In the genomic region with DNA sequence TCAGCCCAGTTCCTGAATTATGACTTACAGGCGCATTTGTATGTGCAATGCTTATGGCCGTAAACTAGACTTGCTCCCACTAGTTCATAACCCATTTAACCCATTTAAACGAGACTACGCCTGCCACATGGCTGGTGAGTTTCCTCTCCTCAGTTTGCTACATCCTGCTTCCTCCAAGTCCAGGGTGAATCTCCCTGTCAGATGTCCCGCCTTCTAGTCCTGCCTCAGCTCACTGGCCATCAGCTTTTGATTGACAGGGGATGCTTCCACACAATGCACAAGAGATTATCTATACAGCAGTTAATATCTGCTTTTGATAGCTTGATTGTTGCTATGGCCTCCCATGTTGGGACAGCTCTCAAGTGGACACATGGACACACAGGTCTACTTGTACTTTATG, we compare ENCODE assay signal across 24 mouse cellular contexts. TPM values are rescaled to one million over a fixed set of nuclear protein-coding genes. Genes with fewer than 3 reads are reported as not detected.
DNase-seq lines count a peak whose midpoint lies in the region; ATAC-seq and TF ChIP-seq lines count a peak whose summit lies in the region.
"Had no signal": no experiment of that assay in that cellular context is flagged by ENCODE, and none has a peak within 500 bp of the region (broad histone marks: within the 10 kb centered on the region; RNA-seq: fewer than 3 reads in every experiment).

No protein-coding gene starts in this region.

- peaks cover 65% of the 10 kb centered on the region for H3K36me3 ChIP-seq in intestine, postnatal 0 days (ENCODE audit: control insufficient read depth, insufficient read depth)
- H3K36me3 ChIP-seq in intestine, embryonic 16.5 days (ENCODE audit: control insufficient read depth, insufficient read depth, low read length) = peaks cover 43% of the 10 kb centered on the region
- H3K36me3 ChIP-seq in liver, embryonic 13.5 days = peaks cover 79% of the 10 kb centered on the region

- peak overlapping the region; percentile 28; the same call in 1 of the 2 replicates for H3K27ac ChIP-seq in intestine, postnatal 0 days (ENCODE audit: low read depth, low read length)
- no peak overlapping the region for H3K27ac ChIP-seq in intestine, embryonic 16.5 days (ENCODE audit: low read length)
- 0 out of 2 replicates have a peak overlapping the region, but pooled peaks have one; percentile 6 for H3K27ac ChIP-seq in liver, embryonic 13.5 days
- H3K27ac ChIP-seq: embryonic facial prominence, embryonic 15.5 days; forebrain, embryonic 12.5 days; hindbrain, postnatal 0 days; intestine, embryonic 15.5 days; kidney, embryonic 15.5 days; limb, embryonic 13.5 days; liver, embryonic 15.5 days; lung, embryonic 15.5 days; midbrain, embryonic 10.5 days; neural tube, embryonic 12.5 days had no signal

- H3K4me3 ChIP-seq in intestine, postnatal 0 days (ENCODE audit: low read depth, low read length) = no peak overlapping the region
- H3K4me3 ChIP-seq in intestine, embryonic 16.5 days (ENCODE audit: low read length) = no peak overlapping the region
- no peak overlapping the region for H3K4me3 ChIP-seq in liver, embryonic 13.5 days (replicated peaks)
- H3K4me3 ChIP-seq: embryonic facial prominence, embryonic 15.5 days; forebrain, embryonic 12.5 days; intestine, embryonic 15.5 days; kidney, embryonic 15.5 days; limb, embryonic 13.5 days; liver, embryonic 15.5 days; lung, embryonic 15.5 days; midbrain, embryonic 10.5 days; neural tube, embryonic 12.5 days had no signal

- H3K27me3 ChIP-seq in intestine, postnatal 0 days (replicated peaks; ENCODE audit: control insufficient read depth, insufficient read depth, low read length) = no peaks in the 10 kb centered on the region
- H3K27me3 ChIP-seq in intestine, embryonic 16.5 days (replicated peaks; ENCODE audit: control insufficient read depth, insufficient read depth, low read length) = no peaks in the 10 kb centered on the region
- no peaks in the 10 kb centered on the region for H3K27me3 ChIP-seq in liver, embryonic 13.5 days
- H3K27me3 ChIP-seq: embryonic facial prominence, embryonic 15.5 days; forebrain, embryonic 12.5 days; intestine, embryonic 15.5 days; kidney, embryonic 15.5 days; limb, embryonic 13.5 days; liver, embryonic 15.5 days; lung, embryonic 15.5 days; neural tube, embryonic 12.5 days had no signal

- peaks cover 4% of the 10 kb centered on the region; the same call in 1 of the 2 replicates for H3K4me1 ChIP-seq in intestine, postnatal 0 days (replicated peaks; ENCODE audit: control insufficient read depth, insufficient read depth, low read length)
- H3K4me1 ChIP-seq in intestine, embryonic 16.5 days (ENCODE audit: control insufficient read depth, insufficient read depth, low read length) = peaks cover 18% of the 10 kb centered on the region
- H3K4me1 ChIP-seq in liver, embryonic 13.5 days (replicated peaks) = peaks cover 48% of the 10 kb centered on the region

- H3K9ac ChIP-seq in intestine, postnatal 0 days (ENCODE audit: low read depth, low read length) = no peak overlapping the region
- no peak overlapping the region for H3K9ac ChIP-seq in intestine, embryonic 16.5 days (ENCODE audit: low read depth, low read length)
- no peak overlapping the region for H3K9ac ChIP-seq in liver, embryonic 13.5 days
- H3K9ac ChIP-seq: embryonic facial prominence, embryonic 15.5 days; forebrain, embryonic 12.5 days; forebrain, postnatal 0 days; intestine, embryonic 15.5 days; kidney, embryonic 15.5 days; limb, embryonic 13.5 days; liver, embryonic 15.5 days; lung, embryonic 15.5 days; neural tube, embryonic 12.5 days had no signal

- ATAC-seq in intestine, postnatal 0 days = no peak
- no peak for ATAC-seq in intestine, embryonic 16.5 days
- no peak for ATAC-seq in liver, embryonic 13.5 days (ENCODE audit: low read depth)
- ATAC-seq: activated CD4-positive, CD25-positive, alpha-beta regulatory T cell, adult 4 months; forebrain, postnatal 0 days; hindbrain, postnatal 0 days; intestine, embryonic 15.5 days; midbrain, embryonic 16.5 days had no signal

- TF ChIP-seq CTCF in intestine, postnatal 0 days (IDR thresholded peaks at IDR 0.05; ENCODE audit: low read depth) = no peak

- H3K9me3 ChIP-seq in intestine, postnatal 0 days (ENCODE audit: control insufficient read depth) = no peaks in the 10 kb centered on the region
- H3K9me3 ChIP-seq in intestine, embryonic 16.5 days (ENCODE audit: control insufficient read depth, low read length) = no peaks in the 10 kb centered on the region
- no peaks in the 10 kb centered on the region for H3K9me3 ChIP-seq in liver, embryonic 13.5 days (replicated peaks)
- H3K9me3 ChIP-seq: embryonic facial prominence, embryonic 15.5 days; forebrain, embryonic 12.5 days; intestine, embryonic 15.5 days; kidney, embryonic 15.5 days; limb, embryonic 13.5 days; liver, embryonic 15.5 days; lung, embryonic 15.5 days; midbrain, embryonic 10.5 days; neural tube, embryonic 12.5 days had no signal

- WGBS in intestine, postnatal 0 days = 57% methylated on average over 5 of the region's 5 CpGs
- WGBS in intestine, embryonic 16.5 days = 80% methylated on average over 5 of the region's 5 CpGs
- WGBS in liver, embryonic 13.5 days (ENCODE audit: insufficient replicate concordance) = 78% methylated on average over 5 of the region's 5 CpGs

- H3K4me2 ChIP-seq in intestine, postnatal 0 days (replicated peaks; ENCODE audit: low read depth) = no peak overlapping the region
- no peak overlapping the region for H3K4me2 ChIP-seq in intestine, embryonic 16.5 days (ENCODE audit: low read depth, low read length)
- no peak overlapping the region for H3K4me2 ChIP-seq in liver, embryonic 13.5 days
- H3K4me2 ChIP-seq: embryonic facial prominence, embryonic 15.5 days; forebrain, embryonic 12.5 days; intestine, embryonic 15.5 days; kidney, embryonic 15.5 days; limb, embryonic 13.5 days; liver, embryonic 15.5 days; lung, embryonic 15.5 days; neural tube, embryonic 12.5 days had no signal

- peak; percentile 19 for DNase-seq in cerebellum, adult 9-10 months
- no peak for DNase-seq in cerebellum, adult 11-12 months
- peak; percentile 55 for DNase-seq in 3T3-L1 (ENCODE audit: low read depth, low spot score)
- DNase-seq in liver, embryonic 13.5 days = no peak
- DNase-seq in right cerebral cortex, postnatal 14 days = no peak
- DNase-seq: adrenal gland, adult 2 months; adrenal gland, postnatal 36 days; forebrain, postnatal 0 days; heart, postnatal 14 days; kidney, postnatal 25 days had no signal

RNA-seq across cellular contexts. Expression of a gene that starts 3.3 kb away (rescaled TPM):
- 35.0 and 36.3 TPM in 2 replicates for polyA plus RNA-seq in intestine, postnatal 0 days (2015; fragmentation: Nextera tagmentation; extraction: Ambion mirVana)
- 71.4 and 79.5 TPM in 2 replicates for polyA plus RNA-seq in intestine, embryonic 16.5 days (2015; fragmentation: Nextera tagmentation; extraction: Ambion mirVana)
- polyA plus RNA-seq in liver, embryonic 13.5 days (2015; fragmentation: Nextera tagmentation; extraction: Ambion mirVana) = 50.2 and 59.4 TPM in 2 replicates

RNA-seq across cellular contexts. Expression of a gene that starts 3.3 kb away (rescaled TPM):
- polyA plus RNA-seq in intestine, postnatal 0 days (2015; fragmentation: Nextera tagmentation; extraction: Ambion mirVana) = 964 and 990 TPM in 2 replicates
- polyA plus RNA-seq in intestine, embryonic 16.5 days (2015; fragmentation: Nextera tagmentation; extraction: Ambion mirVana) = 868 and 882 TPM in 2 replicates
- 639 and 696 TPM in 2 replicates for polyA plus RNA-seq in liver, embryonic 13.5 days (2015; fragmentation: Nextera tagmentation; extraction: Ambion mirVana)

RNA-seq across cellular contexts. Expression of a gene that starts 6.7 kb away (rescaled TPM):
- 30.8 and 33.3 TPM in 2 replicates for polyA plus RNA-seq in intestine, postnatal 0 days (2015; fragmentation: Nextera tagmentation; extraction: Ambion mirVana)
- polyA plus RNA-seq in intestine, embryonic 16.5 days (2015; fragmentation: Nextera tagmentation; extraction: Ambion mirVana) = 27.6 and 29.9 TPM in 2 replicates
- 22.1 and 23.2 TPM in 2 replicates for polyA plus RNA-seq in liver, embryonic 13.5 days (2015; fragmentation: Nextera tagmentation; extraction: Ambion mirVana)

RNA-seq across cellular contexts. Expression of a gene that starts 7.9 kb away (rescaled TPM):
- 17.7 and 21.3 TPM in 2 replicates for polyA plus RNA-seq in intestine, postnatal 0 days (2015; fragmentation: Nextera tagmentation; extraction: Ambion mirVana)
- 29.1 and 36.4 TPM in 2 replicates for polyA plus RNA-seq in intestine, embryonic 16.5 days (2015; fragmentation: Nextera tagmentation; extraction: Ambion mirVana)
- 11.6 and 13.9 TPM in 2 replicates for polyA plus RNA-seq in liver, embryonic 13.5 days (2015; fragmentation: Nextera tagmentation; extraction: Ambion mirVana)

RNA-seq across cellular contexts. Expression of a gene that starts 13.9 kb away (rescaled TPM):
- polyA plus RNA-seq in intestine, postnatal 0 days (2015; fragmentation: Nextera tagmentation; extraction: Ambion mirVana) = 13.4 and 17.5 TPM in 2 replicates
- polyA plus RNA-seq in intestine, embryonic 16.5 days (2015; fragmentation: Nextera tagmentation; extraction: Ambion mirVana) = 37.3 and 39.0 TPM in 2 replicates
- 30.6 and 33.2 TPM in 2 replicates for polyA plus RNA-seq in liver, embryonic 13.5 days (2015; fragmentation: Nextera tagmentation; extraction: Ambion mirVana)

Comparison
In these comparisons a context has a peak if more than half of its experiments do, and no peak if none do; other contexts are left out.
1. DNase-seq: peak in cerebellum, adult 9-10 months (single experiment) and 3T3-L1 (single experiment); none in cerebellum, adult 11-12 months (single experiment), liver, embryonic 13.5 days (single experiment) and right cerebral cortex, postnatal 14 days (single experiment).